Mouse (Mus musculus): ENCODE measurements around the gene Hnrnpd. TPM values are rescaled to one million over a fixed set of nuclear protein-coding genes. Genes with fewer than 3 reads are reported as not detected.

The Hnrnpd gene
- 127 and 140 TPM in 2 replicates for polyA plus RNA-seq (2014; fragmentation: Nextera tagmentation; extraction: Ambion mirVana)

- Histone ChIP-seq H3K27me3 (replicated peaks; ENCODE audit: control insufficient read depth, insufficient read depth, low read length) (no peaks in the 10 kb centered on the region), H3K27ac (replicated peaks; ENCODE audit: low read depth, low read length) (peak within 1 kb of the TSS; percentile 100), H3K9ac (ENCODE audit: low read depth, low read length) (peak within 1 kb of the TSS; percentile 99), H3K4me1 (ENCODE audit: control insufficient read depth, insufficient read depth, low read length) (peaks cover 23% of the 10 kb centered on the region), H3K4me2 (ENCODE audit: low read depth, low read length) (peak within 1 kb of the TSS; percentile 93), H3K9me3 (ENCODE audit: control insufficient read depth, low read length) (0 out of 2 replicates have a peak, but pooled peaks cover 4% of the 10 kb centered on the region), H3K36me3 (ENCODE audit: control insufficient read depth, insufficient read depth, low read length) (peaks cover 8% of the 10 kb centered on the region; the same call in 1 of the 2 replicates), H3K4me3 (ENCODE audit: low read depth, low read length) (peak within 1 kb of the TSS; percentile 99)
- WGBS: under 1% methylated on average over 65 of the region's 97 CpGs
- DNase-seq (ENCODE audit: low spot score) (peak; percentile 99), ATAC-seq (ENCODE audit: low read depth) (peak; percentile 97)
These were observed at the start of gene Hnrnpd, which contains the start of gene 4930524J08Rik for GRCm38 (mm10) chr5:99978699-99979442. Gene Hnrnpd, minus strand, starts transcription at chr5:99978938. Gene 4930524J08Rik, plus strand, starts transcription at chr5:99979061.

- WGBS: 78% methylated on average over 1 of the region's 1 CpGs
- no peaks in the 10 kb centered on the region for H3K27me3 ChIP-seq (replicated peaks; ENCODE audit: control insufficient read depth, insufficient read depth, low read length)
- H3K9me3 ChIP-seq (ENCODE audit: control insufficient read depth, low read length): no peaks in the 10 kb centered on the region
- 0 out of 2 replicates have a peak, but pooled peaks cover under 1% of the 10 kb centered on the region for H3K4me1 ChIP-seq (ENCODE audit: control insufficient read depth, insufficient read depth, low read length)
- no peak overlapping the region for H3K4me3 ChIP-seq (ENCODE audit: low read depth, low read length)
- no peak overlapping the region for H3K9ac ChIP-seq (ENCODE audit: low read depth, low read length)
- no peaks in the 10 kb centered on the region for H3K36me3 ChIP-seq (ENCODE audit: control insufficient read depth, insufficient read depth, low read length)
- H3K27ac ChIP-seq (replicated peaks; ENCODE audit: low read depth, low read length): no peak overlapping the region
- H3K4me2 ChIP-seq (ENCODE audit: low read depth, low read length): no peak overlapping the region
- ATAC-seq (ENCODE audit: low read depth) (no peak), DNase-seq (ENCODE audit: low spot score) (no peak)
These were observed 46.1 kb upstream of the Hnrnpd start for GRCm38 (mm10) chr5:100024868-100025267.

- Histone ChIP-seq H3K9ac (ENCODE audit: low read depth, low read length) (no peak overlapping the region), H3K27ac (replicated peaks; ENCODE audit: low read depth, low read length) (no peak overlapping the region), H3K4me1 (ENCODE audit: control insufficient read depth, insufficient read depth, low read length) (no peaks in the 10 kb centered on the region), H3K4me2 (ENCODE audit: low read depth, low read length) (no peak overlapping the region), H3K9me3 (ENCODE audit: control insufficient read depth, low read length) (no peaks in the 10 kb centered on the region), H3K4me3 (ENCODE audit: low read depth, low read length) (no peak overlapping the region), H3K36me3 (ENCODE audit: control insufficient read depth, insufficient read depth, low read length) (no peaks in the 10 kb centered on the region), H3K27me3 (replicated peaks; ENCODE audit: control insufficient read depth, insufficient read depth, low read length) (no peaks in the 10 kb centered on the region)
- 69% methylated on average over 5 of the region's 5 CpGs for WGBS
- no peak for DNase-seq (ENCODE audit: low spot score)
- ATAC-seq (ENCODE audit: low read depth): no peak
These were observed 45.7 kb upstream of the Hnrnpd start for GRCm38 (mm10) chr5:100024403-100024802.

- H3K9ac ChIP-seq (ENCODE audit: low read depth, low read length): no peak overlapping the region
- no peak for ATAC-seq (ENCODE audit: low read depth)
These were observed 41.4 kb upstream of the Hnrnpd start for GRCm38 (mm10) chr5:100020089-100020488.

GRCm38 (mm10) chr5:100012599-100012998 lies 33.9 kb upstream of the Hnrnpd start:
- H3K4me2 ChIP-seq (ENCODE audit: low read depth, low read length): no peak overlapping the region
- DNase-seq (ENCODE audit: low spot score): no peak
- WGBS: 73% methylated on average over 9 of the region's 9 CpGs
- H3K9ac ChIP-seq (ENCODE audit: low read depth, low read length): no peak overlapping the region
- ATAC-seq (ENCODE audit: low read depth): no peak
- H3K4me1 ChIP-seq (ENCODE audit: control insufficient read depth, insufficient read depth, low read length): no peaks in the 10 kb centered on the region
- H3K4me3 ChIP-seq (ENCODE audit: low read depth, low read length): no peak overlapping the region
- no peaks in the 10 kb centered on the region for H3K9me3 ChIP-seq (ENCODE audit: control insufficient read depth, low read length)
- no peaks in the 10 kb centered on the region for H3K36me3 ChIP-seq (ENCODE audit: control insufficient read depth, insufficient read depth, low read length)
- H3K27me3 ChIP-seq (replicated peaks; ENCODE audit: control insufficient read depth, insufficient read depth, low read length): no peaks in the 10 kb centered on the region
- H3K27ac ChIP-seq (replicated peaks; ENCODE audit: low read depth, low read length): no peak overlapping the region

More at GRCm38 (mm10) chr5:100020089-100020488, 41.4 kb upstream of the Hnrnpd start:
- DNase-seq (ENCODE audit: low spot score): no peak
- Histone ChIP-seq H3K4me3 (ENCODE audit: low read depth, low read length) (no peak overlapping the region), H3K36me3 (ENCODE audit: control insufficient read depth, insufficient read depth, low read length) (no peaks in the 10 kb centered on the region), H3K27ac (replicated peaks; ENCODE audit: low read depth, low read length) (no peak overlapping the region), H3K9me3 (ENCODE audit: control insufficient read depth, low read length) (no peaks in the 10 kb centered on the region), H3K4me2 (ENCODE audit: low read depth, low read length) (no peak overlapping the region), H3K27me3 (replicated peaks; ENCODE audit: control insufficient read depth, insufficient read depth, low read length) (no peaks in the 10 kb centered on the region), H3K4me1 (ENCODE audit: control insufficient read depth, insufficient read depth, low read length) (no peaks in the 10 kb centered on the region)

- Histone ChIP-seq H3K9me3 (ENCODE audit: control insufficient read depth, low read length) (no peaks in the 10 kb centered on the region), H3K4me2 (ENCODE audit: low read depth, low read length) (no peak overlapping the region), H3K27ac (replicated peaks; ENCODE audit: low read depth, low read length) (no peak overlapping the region), H3K4me1 (ENCODE audit: control insufficient read depth, insufficient read depth, low read length) (no peaks in the 10 kb centered on the region), H3K36me3 (ENCODE audit: control insufficient read depth, insufficient read depth, low read length) (no peaks in the 10 kb centered on the region), H3K4me3 (ENCODE audit: low read depth, low read length) (no peak overlapping the region), H3K9ac (ENCODE audit: low read depth, low read length) (no peak overlapping the region), H3K27me3 (replicated peaks; ENCODE audit: control insufficient read depth, insufficient read depth, low read length) (no peaks in the 10 kb centered on the region)
- DNase-seq (ENCODE audit: low spot score): no peak
- 56% methylated on average over 3 of the region's 3 CpGs for WGBS
- ATAC-seq (ENCODE audit: low read depth): no peak
These were observed 29.7 kb upstream of the Hnrnpd start for GRCm38 (mm10) chr5:100008485-100008884.

GRCm38 (mm10) chr5:100007040-100007375 lies 28.3 kb upstream of the Hnrnpd start:
- Histone ChIP-seq H3K4me2 (ENCODE audit: low read depth, low read length) (no peak overlapping the region), H3K4me1 (ENCODE audit: control insufficient read depth, insufficient read depth, low read length) (no peaks in the 10 kb centered on the region), H3K4me3 (ENCODE audit: low read depth, low read length) (no peak overlapping the region), H3K27me3 (replicated peaks; ENCODE audit: control insufficient read depth, insufficient read depth, low read length) (no peaks in the 10 kb centered on the region), H3K9ac (ENCODE audit: low read depth, low read length) (no peak overlapping the region), H3K27ac (replicated peaks; ENCODE audit: low read depth, low read length) (no peak overlapping the region), H3K9me3 (ENCODE audit: control insufficient read depth, low read length) (no peaks in the 10 kb centered on the region), H3K36me3 (ENCODE audit: control insufficient read depth, insufficient read depth, low read length) (no peaks in the 10 kb centered on the region)
- ATAC-seq (ENCODE audit: low read depth) (no peak), DNase-seq (ENCODE audit: low spot score) (no peak)
- WGBS: 78% methylated on average over 4 of the region's 4 CpGs

GRCm38 (mm10) chr5:100006324-100007039 lies 27.7 kb upstream of the Hnrnpd start:
- H3K9ac ChIP-seq (ENCODE audit: low read depth, low read length): no peak overlapping the region
- DNase-seq (ENCODE audit: low spot score) (no peak), ATAC-seq (ENCODE audit: low read depth) (no peak)
- H3K9me3 ChIP-seq (ENCODE audit: control insufficient read depth, low read length): no peaks in the 10 kb centered on the region
- no peak overlapping the region for H3K4me3 ChIP-seq (ENCODE audit: low read depth, low read length)
- H3K27ac ChIP-seq (replicated peaks; ENCODE audit: low read depth, low read length): no peak overlapping the region
- H3K4me2 ChIP-seq (ENCODE audit: low read depth, low read length): no peak overlapping the region
- H3K36me3 ChIP-seq (ENCODE audit: control insufficient read depth, insufficient read depth, low read length): no peaks in the 10 kb centered on the region
- 85% methylated on average over 4 of the region's 4 CpGs for WGBS
- H3K4me1 ChIP-seq (ENCODE audit: control insufficient read depth, insufficient read depth, low read length): no peaks in the 10 kb centered on the region
- H3K27me3 ChIP-seq (replicated peaks; ENCODE audit: control insufficient read depth, insufficient read depth, low read length): no peaks in the 10 kb centered on the region
